Mouse (Mus musculus) pancreas, adult 10 weeks (tissue): ENCODE measurements around the gene 5031410I06Rik. TPM values are rescaled to one million over a fixed set of nuclear protein-coding genes. Genes with fewer than 3 reads are reported as not detected.

Experiments used
- polyA plus RNA-seq: library from polyadenylated mRNA; stranded (reverse); fragments of 350-450 nt; fragmentation: Illumina TruSeq; extraction: RNeasy Lipid Tissue Mini Kit (QIAGEN cat#74804); gene quantifications from one replicate; pipeline ENCODE4 v1.2.3, GENCODE M21; 2015; ENCODE audit warnings: low read depth, low replicate concordance; ENCODE audit not compliant: insufficient read depth

Gene 5031410I06Rik
- polyA plus RNA-seq = not detected

DNA sequence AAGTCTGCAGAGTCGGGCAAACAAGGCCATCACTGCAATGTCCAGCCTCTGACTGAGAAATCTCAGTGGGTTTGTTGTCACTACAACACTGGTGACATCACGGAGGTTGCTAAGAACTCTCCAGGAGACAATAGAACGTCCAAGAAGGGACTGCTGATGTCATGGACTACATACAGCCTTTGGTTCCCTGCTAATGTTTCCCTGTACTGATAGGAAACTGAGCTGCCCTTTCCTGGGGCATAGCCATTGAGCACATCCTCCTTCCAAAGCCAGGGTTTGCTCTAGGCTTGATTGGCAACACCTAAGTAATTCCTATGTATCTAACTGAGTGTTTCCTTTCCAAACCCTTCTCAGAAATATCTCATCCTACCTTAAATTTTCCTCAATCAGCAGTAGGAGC lies at the start of gene 5031410I06Rik:
TSS of gene 5031410I06Rik (minus strand) at position 101 of the 400 bp plus-strand sequence.

DNA sequence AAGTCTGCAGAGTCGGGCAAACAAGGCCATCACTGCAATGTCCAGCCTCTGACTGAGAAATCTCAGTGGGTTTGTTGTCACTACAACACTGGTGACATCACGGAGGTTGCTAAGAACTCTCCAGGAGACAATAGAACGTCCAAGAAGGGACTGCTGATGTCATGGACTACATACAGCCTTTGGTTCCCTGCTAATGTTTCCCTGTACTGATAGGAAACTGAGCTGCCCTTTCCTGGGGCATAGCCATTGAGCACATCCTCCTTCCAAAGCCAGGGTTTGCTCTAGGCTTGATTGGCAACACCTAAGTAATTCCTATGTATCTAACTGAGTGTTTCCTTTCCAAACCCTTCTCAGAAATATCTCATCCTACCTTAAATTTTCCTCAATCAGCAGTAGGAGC lies 16.2 kb upstream of the 5031410I06Rik start, which contains the start of gene Gm10220:
TSS of gene Gm10220 (minus strand) at position 101 of the 400 bp plus-strand sequence.

DNA sequence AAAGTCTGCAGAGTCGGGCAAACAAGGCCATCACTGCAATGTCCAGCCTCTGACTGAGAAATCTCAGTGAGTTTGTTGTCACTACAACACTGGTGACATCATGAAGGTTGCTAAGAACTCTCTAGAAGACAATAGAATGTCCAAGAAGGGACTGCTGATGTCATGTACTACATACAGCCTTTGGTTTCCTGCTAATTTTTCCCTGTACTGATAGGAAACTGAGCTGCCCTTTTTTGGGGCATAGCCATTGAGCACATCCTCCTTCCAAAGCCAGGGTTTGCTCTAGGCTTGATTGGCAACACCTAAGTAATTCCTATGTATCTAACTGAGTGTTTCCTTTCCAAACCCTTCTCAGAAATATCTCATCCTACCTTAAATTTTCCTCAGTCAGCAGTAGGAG lies 16.0 kb downstream of the 5031410I06Rik start, which contains the start of gene Gm10471:
TSS of gene Gm10471 (minus strand) at position 101 of the 400 bp plus-strand sequence.

DNA sequence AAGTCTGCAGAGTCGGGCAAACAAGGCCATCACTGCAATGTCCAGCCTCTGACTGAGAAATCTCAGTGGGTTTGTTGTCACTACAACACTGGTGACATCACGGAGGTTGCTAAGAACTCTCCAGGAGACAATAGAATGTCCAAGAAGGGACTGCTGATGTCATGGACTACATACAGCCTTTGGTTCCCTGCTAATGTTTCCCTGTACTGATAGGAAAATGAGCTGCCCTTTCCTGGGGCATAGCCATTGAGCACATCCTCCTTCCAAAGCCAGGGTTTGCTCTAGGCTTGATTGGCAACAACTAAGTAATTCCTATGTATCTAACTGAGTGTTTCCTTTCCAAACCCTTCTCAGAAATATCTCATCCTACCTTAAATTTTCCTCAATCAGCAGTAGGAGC lies 46.7 kb downstream of the 5031410I06Rik start, which contains the start of gene Gm7347:
TSS of gene Gm7347 (minus strand) at position 101 of the 400 bp plus-strand sequence.

Other genes starting within 250 kb of the 5031410I06Rik start
- gene Gm21663, start 163.0 kb downstream of the 5031410I06Rik start, polyA plus RNA-seq = not detected
- gene Gm21671, start 150.9 kb downstream of the 5031410I06Rik start, polyA plus RNA-seq = not detected
- gene Gm21680, start 132.7 kb downstream of the 5031410I06Rik start, polyA plus RNA-seq = not detected
- not detected for gene Gm21698, start 116.7 kb downstream of the 5031410I06Rik start, polyA plus RNA-seq
- not detected for gene Gm1979, start 100.6 kb downstream of the 5031410I06Rik start, polyA plus RNA-seq
- gene Gm5862, start 82.4 kb downstream of the 5031410I06Rik start, polyA plus RNA-seq = not detected
- gene Speer4a, start 65.8 kb downstream of the 5031410I06Rik start, polyA plus RNA-seq = not detected
- gene Gm7347, start 46.8 kb downstream of the 5031410I06Rik start, polyA plus RNA-seq = not detected
- not detected for gene Gm10471, start 16.1 kb downstream of the 5031410I06Rik start, polyA plus RNA-seq
- gene Gm10220, start 16.1 kb upstream of the 5031410I06Rik start, polyA plus RNA-seq = not detected
- not detected for gene Gm7361, start 152.3 kb upstream of the 5031410I06Rik start, polyA plus RNA-seq